Mouse (Mus musculus) heart, embryonic 14.5 days (tissue): ENCODE data around the gene Gm15557. TPM values are rescaled to one million over a fixed set of nuclear protein-coding genes. Genes with fewer than 3 reads are reported as not detected.
"Not testable (repeated sequence)": the region's sequence is repeated elsewhere in the genome, so short reads cannot be mapped to it uniquely, and the experiment has no call there.

Experiments used
- ATAC-seq: fragments of 200-750 bp; cut with Nextera tagmentation; 2 replicates; pipeline ENCODE4 v1.8.0; 2017; ENCODE audit warnings: low read depth, moderate TSS enrichment; ENCODE audit not compliant: insufficient number of reproducible peaks, insufficient read depth, low FRiP score
- H3K27ac ChIP-seq, 2 experiments: fragments of 200-500 bp in 1 of 2; fragments of 300-500 bp in 1 of 2; sonication (generic) in 1 of 2; replicated peaks in 1 of 2; 2 replicates each; pipeline ENCODE4 v1.5.1; 2012 to 2014; ENCODE audit warnings: low read depth in 2 of 2, low read length in 2 of 2, control low read depth in 1 of 2, mild to moderate bottlenecking in 1 of 2, mixed read lengths in 1 of 2; ENCODE audit not compliant: control insufficient read depth in 1 of 2, insufficient read depth in 1 of 2
- H3K27me3 ChIP-seq: fragments of 300-500 bp; sonication (generic); 2 replicates; pipeline ENCODE4 v1.6.1; 2014; ENCODE audit warnings: mild to moderate bottlenecking, low read length, control low read depth; ENCODE audit not compliant: control insufficient read depth, insufficient read depth
- H3K36me3 ChIP-seq: fragments of 300-500 bp; sonication (generic); 2 replicates; pipeline ENCODE4 v1.6.1; 2014; ENCODE audit warnings: mild to moderate bottlenecking, control low read depth, low read length, mixed read lengths; ENCODE audit not compliant: control insufficient read depth, insufficient read depth
- H3K4me1 ChIP-seq, 2 experiments: fragments of 200-500 bp in 1 of 2; fragments of 300-500 bp in 1 of 2; sonication (generic) in 1 of 2; 2 replicates each; pipeline ENCODE4 v1.6.1; 2012 to 2014; ENCODE audit warnings: low read length in 2 of 2, control low read depth in 1 of 2, mixed read lengths in 1 of 2; ENCODE audit not compliant: control insufficient read depth in 2 of 2, insufficient read depth in 2 of 2
- H3K4me2 ChIP-seq: fragments of 300-500 bp; sonication (generic); 2 replicates; pipeline ENCODE4 v1.6.1; 2014; ENCODE audit warnings: mild to moderate bottlenecking, low read length
- H3K4me3 ChIP-seq, 2 experiments: fragments of 200-500 bp in 1 of 2; fragments of 300-500 bp in 1 of 2; sonication (generic) in 1 of 2; 2 replicates each; pipeline ENCODE4 v1.5.1; 2012 to 2014; ENCODE audit warnings: low read length in 2 of 2, mild to moderate bottlenecking in 2 of 2, control low read depth in 1 of 2, low read depth in 1 of 2, moderate library complexity in 1 of 2; ENCODE audit not compliant: control insufficient read depth in 1 of 2, insufficient read depth in 1 of 2
- H3K9ac ChIP-seq: fragments of 300-500 bp; sonication (generic); 2 replicates; pipeline ENCODE4 v1.6.1; 2014; ENCODE audit warnings: mild to moderate bottlenecking, low read length
- H3K9me3 ChIP-seq: fragments of 300-500 bp; sonication (generic); 2 replicates; pipeline ENCODE4 v1.6.1; 2016; ENCODE audit warnings: low read length, control low read depth; ENCODE audit not compliant: control insufficient read depth
- WGBS: fragments of 180-500 bp; shearing (Covaris S2); extraction: QIAGEN DNeasy Blood & Tissue Kit; methylation state at CpG from one replicate; pipeline ENCODE4 v1.1.7; 2014; 5-methylcytosine and 5-hydroxymethylcytosine counted together
- polyA plus RNA-seq: library from polyadenylated mRNA; unstranded; fragments of >200 nt; fragmentation: Nextera tagmentation; extraction: Ambion mirVana; gene quantifications from 2 replicates; pipeline ENCODE4 v1.2.1, GENCODE M21; 2014

Gm15557 gene
- polyA plus RNA-seq, 1 experiment from 2014 or later: not detected

- 95% methylated on average over 6 of the region's 6 CpGs for WGBS
Measured at GRCm38 (mm10) chr2:155925213-155925612, 15.3 kb upstream of the Gm15557 start.

DNA sequence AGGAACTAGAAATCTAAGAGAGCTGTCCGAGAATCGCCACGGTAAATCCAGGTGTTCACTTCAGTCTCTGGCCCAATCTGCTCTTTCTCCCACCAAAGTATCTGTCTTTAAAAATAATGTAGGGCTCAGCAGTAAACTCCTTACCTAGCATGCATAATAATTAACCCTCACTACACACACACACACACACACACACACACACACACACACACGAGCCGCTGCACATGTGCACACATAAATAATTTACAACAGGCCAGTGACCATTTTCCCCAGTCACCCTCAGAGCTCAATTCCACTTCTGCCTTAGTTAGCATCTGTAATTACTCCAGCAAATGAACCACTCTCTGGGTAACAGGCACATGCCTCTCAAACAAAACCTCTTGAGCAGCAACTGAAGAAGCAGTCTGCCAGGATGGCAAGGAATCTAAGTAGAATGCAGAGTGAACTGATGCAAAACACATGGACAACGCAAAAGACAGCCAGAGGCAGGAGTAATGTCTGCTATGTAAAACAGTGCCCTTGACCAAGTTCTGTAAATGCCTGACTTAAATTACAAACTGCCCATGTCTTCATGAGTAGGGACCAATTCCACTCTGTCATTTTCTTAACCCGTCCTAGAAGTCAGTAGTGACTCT lies 11.7 kb upstream of the Gm15557 start:
- Histone ChIP-seq H3K4me1 (peaks cover 6 to 10% of the 10 kb centered on the region in 2 experiments), H3K4me3 (peak overlapping the region; percentile 75 to 93; a peak in 3 of 4 replicates), H3K4me2 (peak overlapping the region; percentile 69), H3K9ac (peak overlapping the region; percentile 80), H3K27me3 (no peaks in the 10 kb centered on the region), H3K27ac (peak overlapping the region; percentile 8 to 85; a peak in 3 of 4 replicates), H3K36me3 (peaks cover 4% of the 10 kb centered on the region; the same call in 1 of the 2 replicates), H3K9me3 (no peaks in the 10 kb centered on the region)
- ATAC-seq: no peak
- 71% methylated on average over 7 of the region's 7 CpGs for WGBS

More at GRCm38 (mm10) chr2:155925213-155925612, 15.3 kb upstream of the Gm15557 start:
- not testable (repeated sequence) for H3K4me2 ChIP-seq, H3K27ac ChIP-seq, H3K4me1 ChIP-seq, H3K27me3 ChIP-seq, H3K9me3 ChIP-seq, H3K4me3 ChIP-seq, H3K9ac ChIP-seq, ATAC-seq
- H3K36me3 ChIP-seq: peaks cover 20% of the 10 kb centered on the region

DNA sequence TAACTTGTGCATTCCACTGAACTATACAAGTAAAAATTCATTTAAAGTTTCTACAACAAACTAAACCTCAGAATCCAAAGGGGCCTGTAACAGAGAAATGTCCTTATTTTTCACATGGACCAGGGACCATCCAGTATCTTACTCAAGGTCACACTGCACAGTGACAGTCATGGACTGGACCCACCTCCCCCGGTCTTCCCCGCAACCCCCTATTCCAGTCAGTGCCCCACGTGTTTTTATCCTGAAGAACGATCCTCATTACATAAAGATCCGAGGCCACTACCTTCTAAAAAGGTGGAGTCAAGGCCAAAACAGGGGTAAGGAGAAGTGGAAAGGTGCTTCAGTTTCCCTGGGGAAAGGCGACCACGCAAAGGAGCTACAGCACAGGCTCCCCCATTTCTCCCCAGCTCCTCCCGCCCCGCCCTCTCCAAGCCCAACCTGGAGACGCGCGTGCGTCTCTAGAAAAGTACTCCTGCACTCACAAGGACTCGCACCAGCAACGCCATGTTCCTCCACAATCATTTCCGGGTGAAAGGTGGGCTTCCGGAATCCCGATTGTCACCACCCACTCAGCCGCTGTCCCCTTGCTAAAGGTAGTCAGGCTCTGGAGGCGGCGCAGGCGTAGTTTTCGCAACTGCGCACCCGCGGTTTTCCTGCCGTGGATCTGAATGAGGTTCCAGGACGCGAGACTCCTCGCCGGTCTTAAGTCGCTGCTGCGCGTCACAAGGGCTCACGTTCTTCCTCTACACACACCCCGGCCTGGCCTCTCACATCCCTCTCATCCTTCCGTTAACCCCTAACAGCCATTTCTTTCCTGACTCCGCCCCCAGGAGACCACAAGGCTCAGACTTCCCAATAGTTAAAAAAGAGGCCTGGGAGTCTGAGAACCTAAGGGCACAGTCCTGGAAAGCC lies 10.7 kb upstream of the Gm15557 start, which contains the start of gene Uqcc1:
TSS of gene Uqcc1 (minus strand) at position 780 of the 912 bp plus-strand sequence.
- Histone ChIP-seq H3K27ac (peak within 1 kb of the TSS; percentile 85 to 94), H3K9ac (peak within 1 kb of the TSS; percentile 80), H3K27me3 (no peaks in the 10 kb centered on the region), H3K4me2 (peak within 1 kb of the TSS; percentile 69), H3K9me3 (no peaks in the 10 kb centered on the region), H3K4me3 (peak within 1 kb of the TSS; percentile 75 to 93), H3K4me1 (peaks cover 6 to 10% of the 10 kb centered on the region in 2 experiments), H3K36me3 (no peaks in the 10 kb centered on the region)
- peak; percentile 87 for ATAC-seq
- WGBS: under 1% methylated on average over 38 of the region's 38 CpGs

GRCm38 (mm10) chr2:155939897-155940529 lies 515 bp upstream of the Gm15557 start:
- Histone ChIP-seq H3K27me3 (peaks cover 6% of the 10 kb centered on the region; the same call in 1 of the 2 replicates), H3K4me3 (no peak overlapping the region), H3K36me3 (no peaks in the 10 kb centered on the region), H3K9me3 (no peaks in the 10 kb centered on the region), H3K4me2 (no peak overlapping the region), H3K27ac (no peak overlapping the region), H3K9ac (no peak overlapping the region), H3K4me1 (peaks cover 0 to 2% of the 10 kb centered on the region in 2 experiments; a peak in 1 of 4 replicates)
- no peak for ATAC-seq
- WGBS: 72% methylated on average over 7 of the region's 7 CpGs

- Histone ChIP-seq H3K27me3 (peaks cover 12% of the 10 kb centered on the region), H3K4me1 (peaks cover 0 to 2% of the 10 kb centered on the region in 2 experiments; a peak in 1 of 4 replicates), H3K4me3 (no peak overlapping the region), H3K9me3 (no peaks in the 10 kb centered on the region), H3K9ac (no peak overlapping the region), H3K27ac (no peak overlapping the region), H3K36me3 (no peaks in the 10 kb centered on the region), H3K4me2 (no peak overlapping the region)
- ATAC-seq: no peak
- WGBS: 84% methylated on average over 40 of the region's 40 CpGs
Measured at GRCm38 (mm10) chr2:155941697-155942442, 1.3 kb downstream of the Gm15557 start.

- Histone ChIP-seq H3K27me3 (peaks cover 13% of the 10 kb centered on the region), H3K4me2 (peak overlapping the region; percentile 42; the same call in 1 of the 2 replicates), H3K27ac (no peak overlapping the region), H3K36me3 (no peaks in the 10 kb centered on the region), H3K4me3 (peak overlapping the region in 1 of 2 experiments; percentile 6; a peak in 2 of 4 replicates), H3K9ac (no peak overlapping the region), H3K4me1 (peaks cover 2 to 7% of the 10 kb centered on the region in 2 experiments; a peak in 2 of 4 replicates), H3K9me3 (no peaks in the 10 kb centered on the region)
- 3% methylated on average over 8 of the region's 8 CpGs for WGBS
- no peak for ATAC-seq
Measured at GRCm38 (mm10) chr2:155943463-155943862, 2.9 kb downstream of the Gm15557 start.
